Mouse (Mus musculus): Measurements from ENCODE around the gene 2310022A10Rik.

The 2310022A10Rik gene

GRCm38 (mm10) chr7:27552931-27553513 lies at the start of gene 2310022A10Rik, which contains the start of gene Pld3:
Gene 2310022A10Rik, plus strand, starts transcription at chr7:27553233.
Gene Pld3, minus strand, starts transcription at chr7:27553218.
- DNase-seq (ENCODE audit: low spot score), result peak; percentile 93

GRCm38 (mm10) chr7:27506765-27507370 lies 46.2 kb upstream of the 2310022A10Rik start:
- no peak for DNase-seq (ENCODE audit: low spot score)

DNA sequence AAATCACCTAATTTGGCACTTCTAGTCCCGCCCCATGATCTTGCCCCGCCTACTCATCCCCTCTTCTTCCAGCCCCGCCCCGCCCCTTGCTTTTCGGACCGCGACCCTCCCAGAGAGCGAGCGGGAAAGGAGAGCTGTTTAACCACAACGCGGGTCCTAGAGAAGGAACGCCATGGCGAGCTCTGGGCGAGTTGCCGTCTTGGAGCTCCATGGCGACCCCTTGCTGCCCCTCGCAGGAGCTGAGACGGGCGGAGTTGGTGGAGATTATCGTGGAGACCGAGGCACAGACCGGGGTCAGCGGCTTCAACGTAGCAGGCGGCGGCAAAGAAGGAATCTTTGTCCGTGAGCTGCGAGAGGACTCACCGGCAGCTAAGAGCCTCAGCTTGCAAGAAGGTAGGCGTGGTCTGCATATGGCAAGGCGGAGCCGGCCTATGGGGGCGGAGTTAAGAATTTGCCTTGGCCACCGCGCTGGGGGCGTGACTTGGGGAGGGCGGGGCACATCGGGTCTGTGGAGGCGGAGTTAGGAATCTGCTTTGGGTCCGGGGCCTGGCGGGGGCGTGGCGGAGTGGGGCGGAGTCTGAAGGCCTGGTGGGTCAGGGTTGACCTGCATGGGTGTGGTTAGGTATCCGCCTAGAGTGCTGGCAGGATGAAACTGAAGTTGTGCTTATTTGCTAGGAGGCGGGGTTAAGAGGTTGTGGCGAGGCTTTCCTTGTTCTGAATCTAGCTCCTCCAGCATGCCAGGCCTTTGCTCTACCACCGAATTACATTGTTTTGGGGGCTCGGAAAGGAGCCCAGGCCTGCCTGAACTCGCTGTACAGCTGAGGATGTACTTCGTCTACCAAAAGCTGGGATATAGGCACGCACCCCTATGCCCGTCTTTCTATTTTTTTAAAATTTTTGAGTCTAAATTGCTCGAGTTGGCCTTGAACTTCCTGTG lies 45.1 kb upstream of the 2310022A10Rik start:
- peak; percentile 82 for DNase-seq (ENCODE audit: low spot score)

- no peak for DNase-seq (ENCODE audit: low spot score)
Observed at GRCm38 (mm10) chr7:27508648-27509005, 44.4 kb upstream of the 2310022A10Rik start.

- DNase-seq (ENCODE audit: low spot score), result no peak
Observed at GRCm38 (mm10) chr7:27510809-27511208, 42.2 kb upstream of the 2310022A10Rik start.

GRCm38 (mm10) chr7:27514961-27515360 lies 38.1 kb upstream of the 2310022A10Rik start:
- DNase-seq (ENCODE audit: low spot score), result no peak

GRCm38 (mm10) chr7:27518314-27518713 lies 34.7 kb upstream of the 2310022A10Rik start:
- no peak for DNase-seq (ENCODE audit: low spot score)

DNA sequence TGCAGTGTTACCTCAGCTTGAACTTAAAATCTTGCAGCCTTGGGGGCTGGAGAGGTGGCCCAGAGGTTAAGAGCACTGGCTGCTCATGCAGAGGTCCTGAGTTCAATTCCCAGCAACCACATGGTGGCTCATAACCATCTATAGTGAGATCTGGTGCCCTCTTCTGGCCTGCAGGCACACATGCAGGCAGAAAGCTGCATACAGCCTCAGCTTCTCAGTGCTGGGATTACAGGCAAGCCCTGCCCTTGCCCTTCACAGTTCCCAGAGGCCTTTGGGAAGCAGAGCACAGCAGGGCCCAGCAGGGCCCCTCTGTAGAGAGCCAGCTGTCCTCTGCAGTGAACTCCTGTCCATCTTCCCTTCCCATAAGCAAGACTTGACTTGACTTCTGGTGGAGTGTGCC lies 32.9 kb upstream of the 2310022A10Rik start:
- DNase-seq (ENCODE audit: low spot score), result no peak

DNA sequence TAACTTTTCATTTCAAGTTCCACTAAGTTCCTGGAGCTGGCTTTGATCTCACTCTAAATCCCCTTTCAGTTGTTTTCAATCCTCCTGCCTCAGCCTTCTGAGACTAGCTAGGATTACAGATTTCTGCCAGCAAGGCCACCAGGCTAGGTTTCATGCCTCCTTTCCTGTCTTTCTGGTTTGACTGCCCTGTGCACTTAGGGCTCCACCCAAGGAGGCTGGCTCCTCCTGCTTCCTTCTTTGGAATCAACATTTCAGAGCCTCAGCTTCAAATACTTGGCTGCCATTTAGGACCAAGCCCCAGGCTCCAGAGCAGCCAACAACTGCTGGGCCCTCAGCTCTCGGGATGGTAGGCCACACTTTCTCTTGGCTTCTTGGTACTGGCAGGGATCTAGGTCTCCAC lies 32.4 kb upstream of the 2310022A10Rik start:
- no peak for DNase-seq (ENCODE audit: low spot score)

- DNase-seq (ENCODE audit: low spot score), result no peak
Observed at GRCm38 (mm10) chr7:27522967-27523366, 30.1 kb upstream of the 2310022A10Rik start, which contains the start of gene Hipk4. Gene Hipk4, plus strand, starts transcription at chr7:27523267.

DNA sequence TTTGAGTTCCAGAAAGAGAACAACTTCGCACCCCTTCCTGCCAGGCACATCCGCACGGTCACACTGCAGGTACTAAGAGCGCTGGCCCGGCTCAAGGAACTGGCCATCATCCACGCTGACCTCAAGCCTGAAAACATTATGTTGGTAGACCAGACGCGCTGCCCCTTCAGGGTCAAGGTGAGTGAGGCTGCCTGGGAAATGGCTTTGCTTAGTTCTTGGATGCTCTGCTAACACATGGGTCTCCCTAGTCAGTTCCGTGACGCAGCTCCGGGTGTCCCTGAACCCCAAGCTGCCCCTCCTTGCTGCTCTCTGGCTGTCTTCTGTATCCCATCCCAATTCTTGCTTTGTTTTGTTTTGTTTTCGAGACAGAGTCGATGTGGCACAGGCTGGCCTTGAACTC lies 29.2 kb upstream of the 2310022A10Rik start:
- no peak for DNase-seq (ENCODE audit: low spot score)

- peak; percentile 42 for DNase-seq (ENCODE audit: low spot score)
Observed at GRCm38 (mm10) chr7:27526039-27526827, 26.8 kb upstream of the 2310022A10Rik start.

DNA sequence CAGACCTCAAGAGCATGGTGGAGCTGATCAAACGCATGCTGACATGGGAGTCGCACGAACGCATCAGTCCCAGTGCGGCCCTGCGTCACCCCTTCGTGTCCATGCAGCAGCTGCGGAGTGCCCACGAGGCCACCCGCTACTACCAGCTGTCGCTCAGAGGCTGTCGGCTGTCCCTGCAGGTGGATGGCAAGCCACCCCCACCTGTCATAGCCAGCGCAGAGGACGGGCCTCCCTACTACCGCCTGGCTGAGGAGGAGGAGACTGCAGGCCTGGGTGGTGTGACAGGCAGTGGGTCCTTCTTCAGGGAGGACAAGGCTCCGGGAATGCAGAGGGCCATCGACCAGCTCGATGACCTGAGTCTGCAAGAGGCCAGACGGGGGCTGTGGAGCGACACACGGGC lies 24.0 kb upstream of the 2310022A10Rik start:
- no peak for DNase-seq (ENCODE audit: low spot score)

DNA sequence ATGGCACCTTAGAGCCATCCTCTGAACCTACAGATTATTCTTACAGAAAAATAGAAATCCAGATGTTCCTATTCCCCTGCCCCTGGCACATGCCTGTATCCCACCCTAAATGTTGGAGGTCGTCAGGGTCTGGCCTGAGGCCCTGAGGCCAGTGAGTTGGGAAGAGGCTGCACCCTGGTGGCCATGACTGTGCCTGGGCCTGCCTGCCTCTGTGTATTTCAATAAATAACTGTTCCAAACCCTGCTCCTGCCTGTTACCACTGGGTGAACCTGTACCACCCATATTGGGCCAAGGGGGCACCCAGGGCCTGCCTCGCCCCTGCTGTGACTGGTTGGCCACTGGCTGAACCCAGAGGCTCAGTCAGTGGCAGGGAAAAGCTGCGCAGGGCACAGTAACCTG lies 22.1 kb upstream of the 2310022A10Rik start:
- no peak for DNase-seq (ENCODE audit: low spot score)

DNA sequence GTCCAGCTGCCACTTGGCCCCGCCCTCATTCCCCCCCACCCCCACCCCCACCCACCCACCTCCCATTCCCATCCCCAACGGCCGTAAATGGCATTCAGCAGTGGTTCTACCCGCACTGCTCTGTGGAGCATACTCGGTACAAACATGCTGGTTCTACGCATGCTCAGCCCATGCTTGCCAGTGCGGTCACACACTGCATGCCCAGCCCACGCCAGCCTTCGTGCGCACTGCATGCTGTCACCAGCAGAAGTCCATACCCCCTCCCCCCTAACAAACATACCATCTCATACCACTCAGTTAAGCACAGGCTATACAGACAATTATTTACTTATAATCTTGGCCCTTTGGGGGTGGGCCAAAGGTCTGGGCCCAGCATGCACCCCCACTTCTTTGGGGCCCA lies 21.3 kb upstream of the 2310022A10Rik start:
- no peak for DNase-seq (ENCODE audit: low spot score)

DNA sequence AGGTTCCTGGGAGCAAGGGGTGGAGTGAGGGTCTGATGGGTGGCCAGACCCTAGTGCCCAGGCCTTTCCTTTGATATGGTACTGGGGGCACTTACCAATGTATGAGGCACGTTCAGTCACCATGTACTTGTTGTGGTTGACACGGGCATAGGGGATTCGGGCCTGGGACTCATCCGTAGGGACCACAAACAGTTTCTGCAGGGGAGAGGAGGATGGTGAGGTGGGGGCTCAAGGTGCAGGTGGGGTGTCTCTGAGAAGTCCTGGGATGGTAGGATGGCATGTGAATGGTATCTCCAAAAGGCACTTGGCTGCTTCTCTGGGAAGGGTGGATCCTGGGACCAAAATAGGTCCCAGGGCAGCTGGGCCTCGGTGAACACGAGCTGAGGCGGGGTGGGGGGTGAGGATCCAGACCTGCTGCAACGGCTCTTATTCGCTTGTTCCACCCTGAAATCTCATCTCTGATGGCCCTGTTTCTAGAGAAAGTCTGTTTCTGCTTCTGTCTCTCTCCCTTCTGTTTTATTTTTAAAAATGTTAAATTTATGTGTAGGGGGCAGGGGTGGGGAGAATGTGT lies 20.5 kb upstream of the 2310022A10Rik start:
- no peak for DNase-seq (ENCODE audit: low spot score)

GRCm38 (mm10) chr7:27535386-27535785 lies 17.6 kb upstream of the 2310022A10Rik start:
- no peak for DNase-seq (ENCODE audit: low spot score)

GRCm38 (mm10) chr7:27536618-27537017 lies 16.4 kb upstream of the 2310022A10Rik start:
- no peak for DNase-seq (ENCODE audit: low spot score)

GRCm38 (mm10) chr7:27537998-27538397 lies 15.0 kb upstream of the 2310022A10Rik start:
- DNase-seq (ENCODE audit: low spot score), result no peak

DNA sequence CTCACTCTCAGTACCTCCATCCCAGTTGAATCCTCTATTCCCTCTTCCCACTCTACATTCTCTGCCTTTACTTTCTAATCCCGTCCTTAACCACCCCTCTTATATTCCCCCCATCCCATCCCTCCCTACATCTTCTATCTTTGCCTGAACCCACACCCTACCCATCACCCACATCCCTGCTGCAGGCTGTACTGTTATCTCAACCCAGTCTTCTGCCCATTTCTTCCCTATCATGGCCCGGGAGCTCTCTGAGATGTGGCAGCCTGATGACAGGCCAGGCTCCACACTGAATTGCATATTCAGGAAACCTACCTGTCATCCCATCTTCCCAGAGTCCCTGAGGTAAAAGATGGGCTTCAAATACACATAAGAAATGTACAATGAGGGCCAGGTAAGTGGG lies 14.2 kb upstream of the 2310022A10Rik start:
- no peak for DNase-seq (ENCODE audit: low spot score)

DNA sequence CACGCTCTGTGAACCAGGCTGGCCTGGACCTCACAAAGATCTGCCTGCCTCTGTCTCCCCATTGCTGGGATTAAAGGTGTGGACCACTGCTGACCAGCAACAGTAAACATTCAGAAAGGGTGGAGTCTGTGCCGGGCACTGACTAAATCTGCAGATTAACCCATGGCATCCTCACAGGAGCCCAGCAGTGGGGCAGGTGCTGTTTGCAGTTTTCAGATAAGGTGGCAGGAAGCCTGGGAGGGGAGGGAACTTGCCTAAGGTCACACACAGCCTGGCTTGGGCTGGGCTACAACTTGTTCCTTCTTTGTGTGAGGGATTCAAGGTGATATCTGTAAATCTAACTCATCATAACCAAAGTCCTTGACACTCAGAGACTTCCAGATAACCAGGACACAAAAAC lies 12.5 kb upstream of the 2310022A10Rik start:
- no peak for DNase-seq (ENCODE audit: low spot score)

DNA sequence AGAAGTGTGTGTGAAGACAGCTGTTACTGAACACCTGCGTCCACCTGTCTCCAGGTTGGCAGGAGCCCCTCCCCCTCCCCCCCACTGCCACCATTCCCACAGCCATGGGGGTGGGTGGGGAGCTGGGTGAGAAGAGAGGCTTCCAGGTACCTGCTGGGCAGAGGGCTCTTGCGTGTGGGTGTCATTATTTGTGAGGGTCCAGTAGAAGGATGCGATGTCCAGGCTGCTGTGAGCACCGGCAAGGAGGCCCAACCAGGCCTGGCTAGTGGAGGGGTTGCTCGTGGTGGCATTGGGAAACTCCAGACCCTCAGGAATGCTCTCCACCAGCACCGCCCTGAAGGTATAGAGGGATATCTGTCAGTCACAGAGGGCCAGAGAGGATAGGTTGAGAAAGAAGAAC lies 12.1 kb upstream of the 2310022A10Rik start:
- no peak for DNase-seq (ENCODE audit: low spot score)

Measured in layer of hippocampus, adult 9-10 months (tissue).